Mouse (Mus musculus) lung, embryonic 16.5 days (tissue): ENCODE results near the gene Gm49425. TPM values are rescaled to one million over a fixed set of nuclear protein-coding genes. Genes with fewer than 3 reads are reported as not detected.
A peak's percentile ranks its signal among the peaks of the same experiment; 100 is the strongest.
"Not testable (repeated sequence)": the region's sequence is repeated elsewhere in the genome, so short reads cannot be mapped to it uniquely, and the experiment has no call there.

ENCODE experiments used
- ATAC-seq: fragments of 200-750 bp; cut with Nextera tagmentation; 2 replicates; pipeline ENCODE4 v1.8.0; 2017; ENCODE audit warnings: low read depth, mild to moderate bottlenecking, moderate library complexity
- H3K27ac ChIP-seq: fragments of 300-500 bp; sonication (generic); 2 replicates; pipeline ENCODE4 v1.5.1; 2014; ENCODE audit warnings: mild to moderate bottlenecking, control low read depth, low read length
- H3K27me3 ChIP-seq: fragments of 300-500 bp; sonication (generic); 2 replicates; pipeline ENCODE4 v1.6.1; 2014; ENCODE audit warnings: low read depth, low read length, mixed read lengths; ENCODE audit not compliant: control insufficient read depth, insufficient read depth
- H3K36me3 ChIP-seq: fragments of 300-500 bp; sonication (generic); 2 replicates; pipeline ENCODE4 v1.6.1; 2014; ENCODE audit warnings: low read length; ENCODE audit not compliant: control insufficient read depth, insufficient read depth
- H3K4me1 ChIP-seq: fragments of 300-500 bp; sonication (generic); replicated peaks from 2 replicates; pipeline ENCODE4 v1.6.1; 2014; ENCODE audit warnings: low read length, mixed read lengths; ENCODE audit not compliant: control insufficient read depth, insufficient read depth
- H3K4me2 ChIP-seq: fragments of 300-500 bp; sonication (generic); 2 replicates; pipeline ENCODE4 v1.6.1; 2014; ENCODE audit warnings: low read depth, low read length, control low read depth
- H3K4me3 ChIP-seq: fragments of 300-500 bp; sonication (generic); 2 replicates; pipeline ENCODE4 v1.5.1; 2014; ENCODE audit warnings: mild to moderate bottlenecking, low read length, control low read depth
- H3K9ac ChIP-seq: fragments of 300-500 bp; sonication (generic); 2 replicates; pipeline ENCODE4 v1.6.1; 2014; ENCODE audit warnings: low read length, control low read depth
- H3K9me3 ChIP-seq: fragments of 300-500 bp; sonication (generic); 2 replicates; pipeline ENCODE4 v1.6.1; 2016; ENCODE audit warnings: low read length; ENCODE audit not compliant: control insufficient read depth
- WGBS: fragments of 180-500 bp; shearing (Covaris S2); extraction: QIAGEN DNeasy Blood & Tissue Kit; methylation state at CpG from one replicate; pipeline ENCODE4 v1.1.7; 2014; 5-methylcytosine and 5-hydroxymethylcytosine counted together
- polyA plus RNA-seq: library from polyadenylated mRNA; unstranded; fragments of >200 nt; fragmentation: Nextera tagmentation; extraction: Ambion mirVana; gene quantifications from 2 replicates; pipeline ENCODE4 v1.2.1, GENCODE M21; 2015

Gm49425 gene
- not detected in 2 replicates for polyA plus RNA-seq

DNA sequence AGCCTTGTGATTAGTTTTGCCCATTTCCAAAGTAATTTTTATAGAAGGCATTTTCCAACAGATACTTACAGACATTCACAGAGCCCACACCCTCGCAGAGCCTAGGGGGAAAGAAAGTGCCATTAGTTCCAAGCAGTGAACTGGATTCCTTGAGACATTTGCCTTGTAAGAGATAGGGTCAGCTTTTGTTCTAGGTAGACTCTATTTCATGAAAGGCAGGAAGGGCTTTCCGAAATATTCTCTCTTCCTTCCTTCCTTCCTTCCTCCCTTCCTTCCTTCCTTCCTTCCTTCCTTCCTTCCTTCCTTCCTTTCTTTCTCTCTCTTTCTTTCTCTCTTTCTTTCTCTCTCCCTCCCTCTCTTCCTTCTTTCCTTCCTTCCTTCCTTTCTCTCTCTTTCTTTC lies at the start of gene Gm49425:
Gm49425 (minus strand) TSS at position 101 of the 400 bp plus-strand sequence.
- not testable (repeated sequence) for H3K9me3 ChIP-seq, ATAC-seq, H3K4me2 ChIP-seq, H3K36me3 ChIP-seq, H3K4me1 ChIP-seq, H3K9ac ChIP-seq, H3K4me3 ChIP-seq, H3K27ac ChIP-seq, H3K27me3 ChIP-seq
- 76% methylated on average over 2 of the region's 2 CpGs for WGBS

DNA sequence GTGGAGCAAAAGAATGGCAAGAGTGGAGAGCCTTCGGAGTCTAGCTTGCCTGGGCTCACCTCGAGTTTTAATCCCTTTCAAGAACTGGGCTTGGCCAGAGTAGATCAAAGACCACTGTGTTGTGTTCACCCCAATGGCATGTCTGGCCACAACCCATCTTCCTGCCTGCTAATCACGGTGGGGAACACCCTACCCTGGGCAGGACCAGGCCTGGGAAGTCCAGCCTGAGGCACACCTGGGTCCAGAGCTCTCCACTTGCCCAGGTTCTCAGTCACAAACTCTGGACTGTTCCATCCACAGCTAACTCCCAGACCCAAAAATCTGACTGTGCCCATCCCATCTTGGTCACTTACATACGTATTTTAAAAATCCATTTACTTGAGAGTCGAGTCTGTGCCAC lies 45.8 kb upstream of the Gm49425 start, which contains the start of gene Krt90:
Krt90 (minus strand) TSS at position 101 of the 400 bp plus-strand sequence.
- no peaks in the 10 kb centered on the region for H3K36me3 ChIP-seq
- H3K4me1 ChIP-seq, result 0 out of 2 replicates have a peak, but pooled peaks cover 2% of the 10 kb centered on the region
- WGBS, result 57% methylated on average over 5 of the region's 5 CpGs
- H3K27me3 ChIP-seq, result no peaks in the 10 kb centered on the region
- H3K27ac ChIP-seq, result no peak within 1 kb of the TSS
- H3K9ac ChIP-seq, result no peak within 1 kb of the TSS
- no peak within 1 kb of the TSS for H3K4me2 ChIP-seq
- H3K4me3 ChIP-seq, result no peak within 1 kb of the TSS
- no peaks in the 10 kb centered on the region for H3K9me3 ChIP-seq
- ATAC-seq, result no peak

DNA sequence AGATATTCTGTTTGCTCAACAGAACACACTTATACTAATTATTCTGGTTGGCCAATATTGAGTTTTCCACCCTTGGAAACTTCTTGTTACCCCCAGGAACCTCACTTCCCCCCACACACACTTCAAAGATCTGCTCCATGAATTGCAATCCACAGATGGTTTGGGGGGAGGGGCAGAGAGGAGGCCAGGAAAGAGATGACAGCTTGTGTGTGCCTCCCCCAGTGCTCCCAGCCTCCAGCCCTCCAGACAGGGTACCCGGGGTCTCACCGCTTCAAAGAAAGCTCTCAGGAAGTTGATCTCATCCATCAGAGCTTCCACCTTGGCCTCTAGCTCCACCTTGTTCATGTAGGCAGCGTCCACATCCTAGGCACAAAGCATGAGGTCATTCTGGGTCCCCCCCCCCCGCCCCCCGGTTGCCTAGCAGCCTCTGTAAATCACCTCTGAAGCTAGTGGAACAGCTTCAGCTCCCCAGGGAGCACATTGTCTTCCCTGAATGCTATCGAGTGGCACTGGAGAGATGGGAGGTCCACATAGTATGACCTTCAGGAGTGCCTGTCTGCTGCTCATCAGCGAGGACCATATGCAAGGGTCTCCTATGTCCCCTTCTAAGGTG lies 41.1 kb upstream of the Gm49425 start:
- H3K9me3 ChIP-seq, result no peaks in the 10 kb centered on the region
- H3K4me2 ChIP-seq, result no peak overlapping the region
- H3K4me1 ChIP-seq, result 0 out of 2 replicates have a peak, but pooled peaks cover 2% of the 10 kb centered on the region
- no peaks in the 10 kb centered on the region for H3K36me3 ChIP-seq
- no peak for ATAC-seq
- 6% methylated on average over 7 of the region's 7 CpGs for WGBS
- no peaks in the 10 kb centered on the region for H3K27me3 ChIP-seq
- H3K9ac ChIP-seq, result no peak overlapping the region
- H3K27ac ChIP-seq, result no peak overlapping the region
- H3K4me3 ChIP-seq, result no peak overlapping the region

GRCm38 (mm10) chr15:101553169-101553568 lies 36.1 kb upstream of the Gm49425 start:
- H3K4me1 ChIP-seq, result 0 out of 2 replicates have a peak, but pooled peaks cover 2% of the 10 kb centered on the region
- H3K9ac ChIP-seq, result no peak overlapping the region
- no peaks in the 10 kb centered on the region for H3K27me3 ChIP-seq
- H3K4me3 ChIP-seq, result no peak overlapping the region
- no peaks in the 10 kb centered on the region for H3K9me3 ChIP-seq
- no peak overlapping the region for H3K27ac ChIP-seq
- ATAC-seq, result peak; percentile 90
- H3K36me3 ChIP-seq, result no peaks in the 10 kb centered on the region
- 0% methylated on average over 11 of the region's 11 CpGs for WGBS
- H3K4me2 ChIP-seq, result no peak overlapping the region

- H3K4me2 ChIP-seq, result no peak overlapping the region
- H3K4me1 ChIP-seq, result no peaks in the 10 kb centered on the region
- ATAC-seq, result no peak
- no peaks in the 10 kb centered on the region for H3K9me3 ChIP-seq
- no peak overlapping the region for H3K27ac ChIP-seq
- H3K27me3 ChIP-seq, result no peaks in the 10 kb centered on the region
- no peak overlapping the region for H3K9ac ChIP-seq
- 77% methylated on average over 8 of the region's 8 CpGs for WGBS
- no peak overlapping the region for H3K4me3 ChIP-seq
- no peaks in the 10 kb centered on the region for H3K36me3 ChIP-seq
Observed at GRCm38 (mm10) chr15:101552188-101552587, 35.1 kb upstream of the Gm49425 start.

DNA sequence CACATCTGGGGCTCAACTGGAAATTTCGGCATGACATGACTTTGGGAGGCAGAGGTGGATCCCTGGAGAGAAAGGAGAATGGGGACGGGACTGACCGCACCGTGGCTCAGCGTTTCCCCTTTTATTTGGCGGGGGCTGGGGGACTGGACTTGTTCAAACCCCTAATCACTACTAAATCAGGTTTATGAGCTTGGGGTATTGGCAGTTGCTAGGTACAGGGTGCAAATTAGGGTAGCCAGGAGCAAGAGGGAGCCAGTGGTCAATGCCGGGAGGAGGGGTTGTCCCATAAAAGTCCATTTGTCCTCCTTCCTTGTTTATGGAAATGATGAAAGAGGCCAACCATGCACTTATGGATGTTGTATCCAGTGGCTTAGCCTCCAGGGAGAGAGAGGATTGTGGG lies 33.5 kb upstream of the Gm49425 start, which contains the start of gene Krt82:
Krt82 (minus strand) TSS at position 101 of the 400 bp plus-strand sequence.
- Histone ChIP-seq H3K4me3 (no peak within 1 kb of the TSS), H3K4me1 (no peaks in the 10 kb centered on the region), H3K27ac (no peak within 1 kb of the TSS), H3K9me3 (no peaks in the 10 kb centered on the region), H3K9ac (no peak within 1 kb of the TSS), H3K27me3 (no peaks in the 10 kb centered on the region), H3K4me2 (no peak within 1 kb of the TSS), H3K36me3 (no peaks in the 10 kb centered on the region)
- WGBS, result 79% methylated on average over 7 of the region's 7 CpGs
- ATAC-seq, result no peak

DNA sequence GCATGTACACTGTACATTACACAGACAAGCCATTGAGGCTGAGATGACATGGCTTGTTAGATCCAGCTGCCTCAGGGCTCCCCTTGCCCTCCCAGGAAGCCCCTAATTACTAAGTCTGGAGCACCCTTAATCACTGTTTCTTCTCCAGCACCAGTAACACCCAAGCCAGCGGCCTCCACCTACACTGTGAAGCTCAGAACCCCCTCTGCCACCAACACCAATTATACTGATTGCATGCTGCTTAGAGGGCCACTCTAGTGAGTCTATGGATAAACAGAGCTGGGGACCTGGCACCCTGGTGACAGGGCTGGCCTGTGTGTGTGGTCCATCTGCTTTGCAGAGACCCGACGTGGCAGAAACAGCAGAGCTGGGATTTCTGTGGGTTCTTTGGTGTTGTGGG lies 27.4 kb upstream of the Gm49425 start:
- ATAC-seq, result no peak
- Histone ChIP-seq H3K27me3 (no peaks in the 10 kb centered on the region), H3K9ac (no peak overlapping the region), H3K4me3 (no peak overlapping the region), H3K4me1 (no peaks in the 10 kb centered on the region), H3K9me3 (no peaks in the 10 kb centered on the region), H3K27ac (no peak overlapping the region), H3K4me2 (no peak overlapping the region), H3K36me3 (no peaks in the 10 kb centered on the region)
- WGBS, result 59% methylated on average over 3 of the region's 3 CpGs

DNA sequence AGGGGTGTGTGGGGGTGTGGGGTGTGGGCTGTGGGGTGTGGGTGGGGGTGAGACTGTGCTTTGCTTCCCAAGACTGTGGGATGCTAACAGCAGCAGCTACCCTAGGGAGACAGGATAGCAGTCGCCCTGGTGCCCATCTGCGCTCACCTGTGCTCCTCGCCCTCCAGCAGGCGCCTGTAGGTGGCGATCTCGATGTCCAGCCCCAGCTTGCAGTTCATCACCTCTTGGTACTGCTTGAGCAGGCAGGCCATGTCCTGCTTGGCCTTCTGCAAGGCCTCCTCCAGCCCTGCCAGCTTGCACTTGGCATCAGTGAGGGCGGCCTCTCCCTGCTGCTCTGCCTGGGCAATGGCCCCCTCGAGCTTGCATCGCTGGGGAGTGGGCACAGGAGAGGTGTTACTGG lies 25.5 kb upstream of the Gm49425 start:
- no peaks in the 10 kb centered on the region for H3K27me3 ChIP-seq
- H3K27ac ChIP-seq, result no peak overlapping the region
- no peak overlapping the region for H3K4me2 ChIP-seq
- WGBS, result 56% methylated on average over 9 of the region's 9 CpGs
- no peaks in the 10 kb centered on the region for H3K4me1 ChIP-seq
- H3K36me3 ChIP-seq, result no peaks in the 10 kb centered on the region
- H3K4me3 ChIP-seq, result no peak overlapping the region
- no peaks in the 10 kb centered on the region for H3K9me3 ChIP-seq
- H3K9ac ChIP-seq, result no peak overlapping the region
- no peak for ATAC-seq

DNA sequence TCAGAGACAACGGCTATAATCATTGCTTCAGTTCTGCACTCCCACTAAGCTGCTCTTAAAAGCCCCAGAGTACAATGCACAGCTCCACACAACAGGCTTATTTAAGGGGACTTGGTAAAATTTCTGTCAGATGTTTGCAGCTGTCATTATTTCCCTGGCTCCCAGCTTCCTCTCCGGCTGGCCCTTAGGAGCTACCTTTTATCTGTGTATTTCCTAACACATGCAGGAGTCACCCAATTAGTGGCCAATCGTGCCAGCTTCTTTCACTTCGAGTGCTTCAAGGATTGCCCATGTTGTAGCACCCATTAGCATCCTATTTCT lies 21.5 kb upstream of the Gm49425 start:
- Histone ChIP-seq H3K4me3 (no peak overlapping the region), H3K9ac (no peak overlapping the region), H3K4me2 (no peak overlapping the region), H3K9me3 (no peaks in the 10 kb centered on the region), H3K27ac (no peak overlapping the region), H3K4me1 (no peaks in the 10 kb centered on the region), H3K36me3 (no peaks in the 10 kb centered on the region), H3K27me3 (no peaks in the 10 kb centered on the region)
- ATAC-seq, result peak; percentile 52; the same call in 1 of the 2 replicates
- WGBS, result 40% methylated on average over 4 of the region's 4 CpGs
